9 mouse cellular contexts compared by ENCODE assay signal in genomic region chr17:47958046-47958790, GRCm38 (mm10). TPM values are rescaled to one million over a fixed set of nuclear protein-coding genes. Genes with fewer than 3 reads are reported as not detected.
DNase-seq lines count a peak whose midpoint lies in the region; ATAC-seq and TF ChIP-seq lines count a peak whose summit lies in the region.
"Had no signal": no experiment of that assay in that cellular context is flagged by ENCODE, and none has a peak within 500 bp of the region (broad histone marks: within the 10 kb centered on the region; RNA-seq: fewer than 3 reads in every experiment).

No protein-coding gene starts in this region.

- no peak overlapping the region for H3K9ac ChIP-seq in kidney, embryonic 14.5 days (ENCODE audit: low read depth, low read length)
- H3K9ac ChIP-seq in midbrain, postnatal 0 days (replicated peaks; ENCODE audit: low read length, poor library complexity, severe bottlenecking): no peak overlapping the region
- H3K9ac ChIP-seq: limb, embryonic 15.5 days had no signal

- no peaks in the 10 kb centered on the region for H3K27me3 ChIP-seq in kidney, embryonic 14.5 days (ENCODE audit: control insufficient read depth, insufficient read depth, low read length)
- H3K27me3 ChIP-seq in midbrain, postnatal 0 days (ENCODE audit: insufficient read depth, low read length): no peaks in the 10 kb centered on the region
- H3K27me3 ChIP-seq in cerebellum, adult 2 months (ENCODE audit: control insufficient read depth, insufficient read depth, low read length): no peaks in the 10 kb centered on the region
- H3K27me3 ChIP-seq: limb, embryonic 15.5 days had no signal

- no peak for ATAC-seq in kidney, embryonic 14.5 days (ENCODE audit: low FRiP score, low TSS enrichment)
- no peak for ATAC-seq in midbrain, postnatal 0 days (ENCODE audit: low FRiP score)

- no peak for TF ChIP-seq CTCF in midbrain, postnatal 0 days (IDR thresholded peaks at IDR 0.05)
- TF ChIP-seq CTCF in cerebellum, adult 2 months (IDR thresholded peaks at IDR 0.05; ENCODE audit: borderline replicate concordance, insufficient read depth, low read depth, low read length): no peak

- no peaks in the 10 kb centered on the region for H3K9me3 ChIP-seq in kidney, embryonic 14.5 days (ENCODE audit: control insufficient read depth, low read length)
- no peaks in the 10 kb centered on the region for H3K9me3 ChIP-seq in midbrain, postnatal 0 days (ENCODE audit: low read length)
- H3K9me3 ChIP-seq: limb, embryonic 15.5 days had no signal

- H3K36me3 ChIP-seq in kidney, embryonic 14.5 days (ENCODE audit: control insufficient read depth, insufficient read depth, low read length): no peaks in the 10 kb centered on the region
- no peaks in the 10 kb centered on the region for H3K36me3 ChIP-seq in midbrain, postnatal 0 days (ENCODE audit: insufficient read depth, low read length)
- H3K36me3 ChIP-seq: limb, embryonic 15.5 days had no signal

- H3K4me3 ChIP-seq in kidney, embryonic 14.5 days (ENCODE audit: low read length): no peak overlapping the region
- H3K4me3 ChIP-seq in midbrain, postnatal 0 days (ENCODE audit: low read depth, low read length): no peak overlapping the region
- no peak overlapping the region for H3K4me3 ChIP-seq in cerebellum, adult 2 months (replicated peaks; ENCODE audit: insufficient read depth, low read depth, low read length)
- H3K4me3 ChIP-seq: limb, embryonic 15.5 days had no signal

- DNase-seq in kidney, adult 11 months: peak; percentile 55
- DNase-seq in kidney, adult 9 months: peak; percentile 43
- peak; percentile 84 to 86 for DNase-seq in lung, adult 18-20 months
- DNase-seq in yolk sac, embryonic 10.5 days (ENCODE audit: low spot score): peak; percentile 84
- DNase-seq in embryo, embryonic 11 days: no peak
- DNase-seq in midbrain, postnatal 0 days (ENCODE audit: low spot score): no peak
- DNase-seq in cerebellum, adult 2 months: no peak

- no peak for TF ChIP-seq POLR2A in cerebellum, adult 2 months (IDR thresholded peaks at IDR 0.05; ENCODE audit: borderline replicate concordance, insufficient read depth, low read length)

- H3K27ac ChIP-seq in kidney, embryonic 14.5 days (ENCODE audit: low read depth, low read length): no peak overlapping the region
- no peak overlapping the region for H3K27ac ChIP-seq in midbrain, postnatal 0 days (ENCODE audit: low read depth, low read length)
- no peak overlapping the region for H3K27ac ChIP-seq in cerebellum, adult 2 months (ENCODE audit: insufficient read depth, low read length)
- H3K27ac ChIP-seq: limb, embryonic 15.5 days had no signal

- peaks cover 9% of the 10 kb centered on the region; the same call in 1 of the 2 replicates for H3K4me1 ChIP-seq in kidney, embryonic 14.5 days (ENCODE audit: control insufficient read depth, insufficient read depth, low read length)
- H3K4me1 ChIP-seq in midbrain, postnatal 0 days (ENCODE audit: insufficient read depth, low read length): no peaks in the 10 kb centered on the region
- H3K4me1 ChIP-seq in cerebellum, adult 2 months (ENCODE audit: control insufficient read depth, insufficient read depth, low read length): no peaks in the 10 kb centered on the region

- 44% methylated on average over 10 of the region's 10 CpGs for WGBS in kidney, embryonic 14.5 days
- WGBS in midbrain, postnatal 0 days: 61% methylated on average over 10 of the region's 10 CpGs
- 63% methylated on average over 10 of the region's 10 CpGs for WGBS in cerebellum, adult 2 months

- H3K4me2 ChIP-seq in kidney, embryonic 14.5 days (replicated peaks; ENCODE audit: low read depth, low read length): no peak overlapping the region
- no peak overlapping the region for H3K4me2 ChIP-seq in midbrain, postnatal 0 days (ENCODE audit: low read depth, low read length, poor library complexity, severe bottlenecking)
- H3K4me2 ChIP-seq: limb, embryonic 15.5 days had no signal

RNA-seq across cellular contexts. Expression of gene Foxp4, which starts 33.8 kb away (rescaled TPM):
- 23.9 and 25.4 TPM in 2 replicates for polyA plus RNA-seq in kidney, embryonic 14.5 days (2014; fragmentation: Nextera tagmentation; extraction: Ambion mirVana)
- 129 and 200 TPM in 2 replicates for total RNA-seq in midbrain, postnatal 0 days (2014; rRNA removed)
- polyA plus RNA-seq in midbrain, postnatal 0 days (2015; fragmentation: Nextera tagmentation; extraction: Ambion mirVana): 50.8 and 55.4 TPM in 2 replicates
- polyA plus RNA-seq in cerebellum, adult 2 months (2012; rRNA removed): 52.4 and 55.4 TPM in 2 replicates

Comparison
In these comparisons a context has a peak if more than half of its experiments do, and no peak if none do; other contexts are left out.
1. DNase-seq: peak in kidney, adult 11 months (single experiment), kidney, adult 9 months (single experiment), lung, adult 18-20 months (2 of 2) and yolk sac, embryonic 10.5 days (single experiment); none in embryo, embryonic 11 days (single experiment), midbrain, postnatal 0 days (single experiment) and cerebellum, adult 2 months (0 of 2).